Mouse (Mus musculus) bone marrow macrophage, adult 2 months (primary cell): Measurements from ENCODE around the gene Txnip.

Source experiments
- CTCF ChIP-seq: IDR thresholded peaks from 2 replicates; pipeline ENCODE4 v1.5.1; 2012; ENCODE audit warnings: low read depth, mild to moderate bottlenecking, low read length, moderate library complexity
- POLR2A ChIP-seq: IDR thresholded peaks from 2 replicates; pipeline ENCODE4 v1.6.1; 2012; ENCODE audit warnings: mild to moderate bottlenecking, low read depth, low read length, borderline replicate concordance

- TF ChIP-seq POLR2A (no peak), CTCF (no peak)
Observed at GRCm38 (mm10) chr3:96524028-96524810, 33.5 kb upstream of the Txnip start.
